Mouse (Mus musculus) cortical plate, adult 2 months (tissue): ENCODE results near the gene Rbm20.

Experiments used
- CTCF ChIP-seq: fragments of 200-500 bp; IDR thresholded peaks from 2 replicates; pipeline ENCODE4 v1.5.1; 2011; ENCODE audit warnings: mild to moderate bottlenecking, control low read depth, low read length; ENCODE audit not compliant: insufficient read depth; ENCODE audit errors: extremely low read depth
- POLR2A ChIP-seq: fragments of 200-500 bp; IDR thresholded peaks from 2 replicates; pipeline ENCODE4 v1.6.1; 2011; ENCODE audit warnings: mild to moderate bottlenecking, low read length, control low read depth; ENCODE audit not compliant: insufficient read depth; ENCODE audit errors: extremely low read depth

GRCm38 (mm10) chr19:53890274-53890673 lies 213.2 kb downstream of the Rbm20 start:
- TF ChIP-seq POLR2A: no peak
- TF ChIP-seq CTCF: no peak
